Mouse (Mus musculus) spleen, adult 2 months (tissue): ENCODE results near the gene Swi5.

Experiments used
- CTCF ChIP-seq: fragments of 200-500 bp; IDR thresholded peaks from 2 replicates; pipeline ENCODE4 v1.5.1; 2011; ENCODE audit warnings: mild to moderate bottlenecking, inconsistent platforms; ENCODE audit not compliant: insufficient read depth, insufficient read length, insufficient replicate concordance; ENCODE audit errors: extremely low read depth
- POLR2A ChIP-seq: fragments of 200-500 bp; IDR thresholded peaks from 2 replicates; pipeline ENCODE4 v1.6.1; 2011; ENCODE audit warnings: low read depth, low read length, inconsistent platforms

DNA sequence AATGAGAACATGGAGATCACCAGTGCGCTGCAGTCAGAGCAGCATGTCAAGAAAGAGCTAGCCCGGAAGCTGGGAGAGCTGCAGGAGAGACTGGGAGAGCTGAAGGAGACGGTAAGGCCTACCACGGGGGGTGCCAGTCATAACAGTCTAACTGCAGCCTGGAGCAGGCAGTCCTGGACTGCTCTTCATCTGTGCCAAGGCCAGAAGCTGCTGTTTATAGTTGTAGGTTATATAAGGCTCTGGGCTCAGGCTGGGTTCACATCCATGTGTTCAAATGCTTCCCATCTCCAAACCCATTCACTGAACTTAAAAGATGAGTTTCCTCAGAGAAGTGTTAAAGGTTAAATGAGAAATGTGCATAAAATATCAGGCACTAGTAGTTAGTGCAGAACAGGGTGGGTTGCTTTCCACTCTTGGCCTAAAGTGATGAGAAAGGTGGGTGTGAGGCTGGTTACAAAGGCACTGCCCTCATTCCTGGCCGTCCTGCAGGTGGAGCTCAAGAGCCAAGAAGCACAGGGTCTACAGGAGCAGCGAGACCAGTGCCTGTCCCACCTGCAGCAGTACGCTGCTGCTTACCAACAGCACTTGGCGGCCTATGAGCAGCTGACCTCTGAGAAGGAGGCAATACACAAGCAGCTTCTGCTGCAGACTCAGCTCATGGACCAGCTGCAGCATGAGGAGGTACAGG, 16.4 kb upstream of the Swi5 start:
- TF ChIP-seq POLR2A (no peak), CTCF (peak; percentile 62; the same call in 1 of the 2 replicates)
